ENCODE assay signal across 14 mouse cellular contexts in genomic region chr13:48540488-48540887, GRCm38 (mm10). TPM values are rescaled to one million over a fixed set of nuclear protein-coding genes. Genes with fewer than 3 reads are reported as not detected.
DNase-seq lines count a peak whose midpoint lies in the region; ATAC-seq and TF ChIP-seq lines count a peak whose summit lies in the region.
"Had no signal": no experiment of that assay in that cellular context is flagged by ENCODE, and none has a peak within 500 bp of the region (broad histone marks: within the 10 kb centered on the region; RNA-seq: fewer than 3 reads in every experiment).

No protein-coding gene starts in this region.

- H3K9ac ChIP-seq in heart, embryonic 14.5 days (ENCODE audit: low read length), result no peak overlapping the region
- no peak overlapping the region for H3K9ac ChIP-seq in liver, postnatal 0 days (replicated peaks)

- peaks cover 3 to 43% of the 10 kb centered on the region in 2 experiments; a peak in 3 of 4 replicates for H3K4me1 ChIP-seq in heart, embryonic 14.5 days (ENCODE audit: control insufficient read depth in 2 of 2, insufficient read depth in 2 of 2, low read length in 2 of 2)
- peaks cover 26% of the 10 kb centered on the region for H3K4me1 ChIP-seq in heart, embryonic 10.5 days
- H3K4me1 ChIP-seq in liver, postnatal 0 days (ENCODE audit: insufficient read depth), result peaks cover 17% of the 10 kb centered on the region
- peaks cover 15% of the 10 kb centered on the region for H3K4me1 ChIP-seq in brown adipose tissue, adult 24 weeks (ENCODE audit: control insufficient read depth, insufficient read depth, insufficient read length, low read length)

- no peak overlapping the region for H3ac ChIP-seq in myocyte (ENCODE audit: control insufficient read depth, insufficient read length)

- 68% methylated on average over 1 of the region's 1 CpGs for WGBS in heart, embryonic 14.5 days
- WGBS in heart, embryonic 10.5 days, result 60% methylated on average over 1 of the region's 1 CpGs
- WGBS in liver, postnatal 0 days (ENCODE audit: insufficient replicate concordance), result 23% methylated on average over 1 of the region's 1 CpGs

- H3K79me2 ChIP-seq in myocyte (ENCODE audit: control insufficient read depth, insufficient read depth), result peaks cover 100% of the 10 kb centered on the region

- peak overlapping the region; percentile 19 for H3K4me2 ChIP-seq in heart, embryonic 14.5 days (ENCODE audit: low read length)
- peak overlapping the region; percentile 31 for H3K4me2 ChIP-seq in liver, postnatal 0 days (ENCODE audit: low read depth, low read length)
- peak overlapping the region; percentile 50 for H3K4me2 ChIP-seq in myocyte (ENCODE audit: low read depth)

- DNase-seq in heart, embryonic 10.5 days (ENCODE audit: low spot score), result no peak
- no peak for DNase-seq in liver, postnatal 0 days
- DNase-seq in liver, result no peak
- DNase-seq in layer of hippocampus, postnatal 10 days (ENCODE audit: low spot score in 2 of 2), result no peak
- DNase-seq: adrenal gland, postnatal 10 days; gastrocnemius, postnatal 10 days; layer of hippocampus, adult 9-11 months; midbrain, embryonic 14.5 days had no signal

- no peak overlapping the region for H3K27ac ChIP-seq in heart, embryonic 14.5 days (replicated peaks in 1 of 2; ENCODE audit: control insufficient read depth in 1 of 2, insufficient read depth in 1 of 2, low read depth in 2 of 2, low read length in 2 of 2)
- H3K27ac ChIP-seq in heart, embryonic 10.5 days, result no peak overlapping the region
- 0 out of 2 replicates have a peak overlapping the region, but pooled peaks have one; percentile 0 for H3K27ac ChIP-seq in liver, postnatal 0 days (ENCODE audit: low read depth)
- 0 out of 2 replicates have a peak overlapping the region, but pooled peaks have one; percentile 8 for H3K27ac ChIP-seq in brown adipose tissue, adult 24 weeks (replicated peaks; ENCODE audit: low read depth, low read length)
- H3K27ac ChIP-seq: forebrain, embryonic 10.5 days had no signal

- ATAC-seq in heart, embryonic 14.5 days (ENCODE audit: insufficient number of reproducible peaks, insufficient read depth, low FRiP score, low read depth), result no peak
- no peak for ATAC-seq in liver, postnatal 0 days
- ATAC-seq: CD4-positive, CD25-positive, alpha-beta regulatory T cell, adult 4 months; inflammation-experienced regulatory T-cells, adult 6 months had no signal

- no peak for TF ChIP-seq CTCF in liver, postnatal 0 days (IDR thresholded peaks at IDR 0.05; ENCODE audit: low read depth)

- H3K9me3 ChIP-seq in heart, embryonic 14.5 days (ENCODE audit: control insufficient read depth, low read length), result no peaks in the 10 kb centered on the region
- H3K9me3 ChIP-seq in heart, embryonic 10.5 days, result no peaks in the 10 kb centered on the region
- no peaks in the 10 kb centered on the region for H3K9me3 ChIP-seq in liver, postnatal 0 days (ENCODE audit: low read length)
- H3K9me3 ChIP-seq: forebrain, embryonic 10.5 days had no signal

- peaks cover 28% of the 10 kb centered on the region for H3K36me3 ChIP-seq in heart, embryonic 14.5 days (ENCODE audit: control insufficient read depth, insufficient read depth, low read length)
- peaks cover 21% of the 10 kb centered on the region for H3K36me3 ChIP-seq in heart, embryonic 10.5 days
- H3K36me3 ChIP-seq in liver, postnatal 0 days (replicated peaks; ENCODE audit: insufficient read depth, low read length), result peaks cover 17% of the 10 kb centered on the region
- peaks cover 26% of the 10 kb centered on the region for H3K36me3 ChIP-seq in myocyte (ENCODE audit: control insufficient read depth, insufficient read depth)

- TF ChIP-seq POLR2A in myocyte (IDR thresholded peaks at IDR 0.05; ENCODE audit: insufficient read length, low read depth), result no peak

- TF ChIP-seq EP300 in liver, postnatal 0 days (IDR thresholded peaks at IDR 0.05; ENCODE audit: low read depth), result no peak

- H3K27me3 ChIP-seq in heart, embryonic 14.5 days (ENCODE audit: control insufficient read depth, insufficient read depth, low read length), result no peaks in the 10 kb centered on the region
- no peaks in the 10 kb centered on the region for H3K27me3 ChIP-seq in heart, embryonic 10.5 days (ENCODE audit: insufficient read depth, poor library complexity, severe bottlenecking)
- no peaks in the 10 kb centered on the region for H3K27me3 ChIP-seq in liver, postnatal 0 days (ENCODE audit: insufficient read depth, low read length)
- H3K27me3 ChIP-seq in myocyte (ENCODE audit: control insufficient read depth, insufficient read depth, insufficient read length), result no peaks in the 10 kb centered on the region

- H3K4me3 ChIP-seq in heart, embryonic 14.5 days (ENCODE audit: control insufficient read depth in 1 of 2, insufficient read depth in 1 of 2, low read depth in 1 of 2, low read length in 2 of 2), result peak overlapping the region in 1 of 2 experiments; percentile 3; a peak in 1 of 4 replicates
- no peak overlapping the region for H3K4me3 ChIP-seq in heart, embryonic 10.5 days
- H3K4me3 ChIP-seq in liver, postnatal 0 days (ENCODE audit: low read depth, low read length), result no peak overlapping the region
- H3K4me3 ChIP-seq in brown adipose tissue, adult 24 weeks (ENCODE audit: insufficient read depth, low read depth, low read length), result no peak overlapping the region
- no peak overlapping the region for H3K4me3 ChIP-seq in myocyte
- H3K4me3 ChIP-seq: forebrain, embryonic 10.5 days had no signal

TF ChIP-seq in myocyte, 11 proteins besides CTCF, POLR2A, EP300 and RAD21:
- TF ChIP-seq CEBPB (IDR thresholded peaks at IDR 0.05; ENCODE audit: insufficient read depth, poor library complexity, severe bottlenecking) (no peak), REST (IDR thresholded peaks at IDR 0.05; ENCODE audit: insufficient read depth, insufficient read length) (no peak), SRF (IDR thresholded peaks at IDR 0.05; ENCODE audit: control insufficient read depth, insufficient read length, low read depth) (no peak), USF1 (IDR thresholded peaks at IDR 0.05; ENCODE audit: low read depth) (no peak), TCF12 (IDR thresholded peaks at IDR 0.05; ENCODE audit: insufficient read depth, poor library complexity, severe bottlenecking) (no peak), TCF3 (IDR thresholded peaks at IDR 0.05; ENCODE audit: insufficient read length, low read depth) (no peak), E2F4 (IDR thresholded peaks at IDR 0.05; ENCODE audit: insufficient read depth) (no peak), POLR2AphosphoS2 (IDR thresholded peaks at IDR 0.05; ENCODE audit: insufficient read length, low read depth) (no peak), MYOG (IDR thresholded peaks at IDR 0.05; ENCODE audit: control insufficient read depth in 1 of 3, insufficient read depth in 1 of 3, insufficient read length in 2 of 3, low read depth in 2 of 3) (no peak), MYOD1 (IDR thresholded peaks at IDR 0.05; ENCODE audit: control insufficient read depth in 1 of 3, insufficient read length in 2 of 3, low read depth in 2 of 3) (no peak)
TF ChIP-seq in myocyte: peak in this region for 0.

RNA-seq across cellular contexts. Expression of gene A830005F24Rik, which starts 27.1 kb away (rescaled TPM):
- 0.27 and 0.80 TPM in 2 replicates for polyA plus RNA-seq in heart, embryonic 14.5 days (2014; fragmentation: Nextera tagmentation; extraction: Ambion mirVana)
- 1.6 and 2.0 TPM in 2 replicates for polyA plus RNA-seq in heart, embryonic 10.5 days (2016; fragmentation: Nextera tagmentation; extraction: Ambion mirVana)
- polyA plus RNA-seq in liver, postnatal 0 days (2015; fragmentation: Nextera tagmentation; extraction: Ambion mirVana), result 0.14 and 0.19 TPM in 2 replicates
- not detected in 2 replicates for polyA plus RNA-seq in brown adipose tissue, adult 24 weeks (2012; ENCODE audit: insufficient read depth, insufficient read length, missing spikeins)
- polyA plus RNA-seq in myocyte (2012; fragmentation: generic; extraction: Trizol), result 0.49 TPM
- total RNA-seq in layer of hippocampus, postnatal 10 days (2021), result 1 to 10 TPM; 1.8 to 1.9 TPM
- total RNA-seq: gastrocnemius, postnatal 10 days had no signal

RNA-seq across cellular contexts. Expression of gene Zfp169, which starts 27.2 kb away (rescaled TPM):
- 3.3 and 3.6 TPM in 2 replicates for polyA plus RNA-seq in heart, embryonic 14.5 days (2014; fragmentation: Nextera tagmentation; extraction: Ambion mirVana)
- polyA plus RNA-seq in heart, embryonic 10.5 days (2016; fragmentation: Nextera tagmentation; extraction: Ambion mirVana), result 2.7 and 3.6 TPM in 2 replicates
- polyA plus RNA-seq in liver, postnatal 0 days (2015; fragmentation: Nextera tagmentation; extraction: Ambion mirVana), result 0.56 and 0.59 TPM in 2 replicates
- 0.71 and 2.9 TPM in 2 replicates for polyA plus RNA-seq in brown adipose tissue, adult 24 weeks (2012; ENCODE audit: insufficient read depth, insufficient read length, missing spikeins)
- polyA plus RNA-seq in myocyte (2012; fragmentation: generic; extraction: Trizol), result 1.6 TPM
- total RNA-seq in layer of hippocampus, postnatal 10 days (2021), result 10 to 100 TPM; 18.2 to 19.6 TPM

Comparison
In these comparisons a context has a peak if more than half of its experiments do, and no peak if none do; other contexts are left out.
1. H3K27ac ChIP-seq: peak in liver, postnatal 0 days (single experiment) and brown adipose tissue, adult 24 weeks (single experiment); none in heart, embryonic 14.5 days (0 of 2) and heart, embryonic 10.5 days (single experiment).
2. Peak in every context shown above with its lines, with median percentiles within 50 percentile points of each other: H3K4me2 ChIP-seq.